Mouse (Mus musculus) splenic B cell, adult 2 months (primary cell): ENCODE results near the gene Cxcr1.
A peak's percentile ranks its signal among the peaks of the same experiment; 100 is the strongest.
"Not testable (repeated sequence)": the region's sequence is repeated elsewhere in the genome, so short reads cannot be mapped to it uniquely, and the experiment has no call there.

Experiments
- DNase-seq: peaks from one replicate; pipeline ENCODE4 v3.0.0-alpha.2; 2011; ENCODE audit warnings: low read depth, low spot score
- H3K27me3 ChIP-seq: 2 replicates; pipeline ENCODE4 v1.6.1; 2012; ENCODE audit warnings: mild to moderate bottlenecking, low read length, moderate library complexity, mixed read lengths; ENCODE audit not compliant: control insufficient read depth, poor library complexity, insufficient read depth, severe bottlenecking
- H3K36me3 ChIP-seq: 2 replicates; pipeline ENCODE4 v1.6.1; 2012; ENCODE audit warnings: mild to moderate bottlenecking, low read length, moderate library complexity, mixed read lengths; ENCODE audit not compliant: control insufficient read depth, poor library complexity, insufficient read depth, severe bottlenecking

Gene Cxcr1

DNA sequence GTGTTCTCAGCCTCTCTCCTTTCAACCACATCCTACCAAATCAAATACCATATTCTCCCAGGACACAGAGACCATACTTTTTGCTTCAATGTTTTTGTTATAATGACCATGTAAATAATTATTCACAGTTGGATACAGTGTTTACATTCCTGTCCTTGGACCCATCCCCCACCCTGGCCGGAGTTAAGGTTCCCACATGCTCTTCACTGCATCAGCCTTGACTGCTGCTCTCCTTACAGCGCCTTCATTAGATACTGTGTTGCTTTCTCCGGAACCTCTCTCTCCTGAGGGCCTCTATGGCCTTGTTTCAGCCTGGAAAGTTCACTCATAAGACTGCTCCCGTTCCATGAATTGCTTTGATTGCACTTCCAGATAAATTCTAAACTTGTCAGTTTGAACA is 18.7 kb downstream of the Cxcr1 start:
- no peak for DNase-seq
- Histone ChIP-seq H3K27me3 (no peaks in the 10 kb centered on the region), H3K36me3 (no peaks in the 10 kb centered on the region)

DNA sequence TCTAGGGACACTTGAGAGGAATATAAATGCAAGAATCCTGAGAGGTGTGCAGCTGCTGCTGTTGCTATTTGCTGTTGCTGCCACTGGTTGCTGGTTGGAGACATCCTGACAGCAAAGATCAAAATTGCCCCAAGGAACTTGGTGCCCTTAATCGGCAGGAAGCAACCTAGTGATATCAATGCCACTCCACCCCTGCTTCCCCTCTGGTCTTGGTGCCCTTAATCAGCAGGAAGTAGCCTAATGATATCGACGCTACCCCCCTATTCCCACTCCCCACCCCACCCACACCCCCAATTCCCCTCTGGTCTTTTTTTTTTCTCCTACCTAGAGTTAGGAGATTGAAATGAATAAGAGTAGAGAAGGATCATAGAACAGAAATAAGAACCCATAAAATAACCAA is 21.7 kb downstream of the Cxcr1 start:
- Histone ChIP-seq H3K36me3 (no peaks in the 10 kb centered on the region), H3K27me3 (no peaks in the 10 kb centered on the region)
- no peak for DNase-seq

DNA sequence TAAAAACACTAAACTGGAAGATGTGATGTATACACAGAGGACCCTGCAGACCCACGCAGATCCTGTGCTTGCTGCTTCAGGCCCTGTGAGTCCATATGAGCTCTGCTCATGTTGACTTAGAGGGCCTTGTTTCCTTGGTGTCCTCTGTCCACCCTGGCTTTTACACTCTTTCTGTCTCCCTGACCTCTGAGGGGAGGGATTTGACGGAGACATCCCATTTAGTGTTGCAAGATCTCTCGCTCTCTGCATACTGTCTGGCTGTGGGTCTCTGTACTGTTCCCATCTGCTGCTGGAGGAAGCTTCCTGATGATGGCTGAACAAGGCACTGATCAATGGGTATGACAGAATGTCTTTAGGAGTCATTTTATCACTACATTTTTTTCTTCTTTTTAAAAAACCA is 24.7 kb downstream of the Cxcr1 start:
- DNase-seq, result no peak
- H3K27me3 ChIP-seq, result no peaks in the 10 kb centered on the region
- H3K36me3 ChIP-seq, result no peaks in the 10 kb centered on the region

DNA sequence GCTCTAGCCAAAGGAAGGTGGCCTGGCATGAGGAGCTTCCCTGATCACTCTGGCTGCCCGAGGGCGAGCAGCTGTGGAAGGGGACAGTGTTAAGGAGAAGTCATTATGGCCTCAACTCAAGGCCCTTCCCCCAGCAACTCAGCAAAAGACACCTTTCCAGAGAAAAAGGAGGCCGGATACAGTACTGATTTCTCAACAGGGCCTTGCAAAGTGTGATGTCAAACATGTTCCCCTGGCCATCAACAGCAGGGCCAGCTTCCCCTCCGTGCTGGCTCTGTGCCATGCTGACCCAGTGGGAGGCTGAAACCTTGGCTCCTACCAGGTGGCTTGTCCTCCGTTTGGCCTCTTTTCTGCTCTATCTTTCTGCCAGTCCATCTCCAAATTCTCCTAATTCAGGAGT is 27.3 kb downstream of the Cxcr1 start:
- H3K36me3 ChIP-seq, result no peaks in the 10 kb centered on the region
- DNase-seq, result no peak
- H3K27me3 ChIP-seq, result no peaks in the 10 kb centered on the region

DNA sequence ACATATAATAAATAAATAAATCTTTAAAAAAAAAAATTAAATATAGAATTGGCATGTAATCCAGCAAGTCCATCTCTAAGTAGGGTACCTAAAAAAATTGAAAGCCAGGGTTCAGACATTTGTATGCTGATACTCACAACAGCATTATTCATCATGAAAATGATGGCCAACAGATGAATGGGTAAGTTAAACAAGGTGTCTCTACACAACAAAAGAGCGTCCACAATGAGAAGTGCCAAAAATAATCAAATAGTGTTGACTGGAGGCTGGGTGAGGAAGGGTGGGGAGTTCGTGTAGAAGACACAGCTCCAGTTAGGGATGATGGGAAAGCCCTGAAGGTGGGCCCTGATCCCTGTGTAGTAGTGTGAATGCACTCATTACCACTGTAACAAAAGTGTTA is 34.4 kb downstream of the Cxcr1 start:
- Histone ChIP-seq H3K27me3 (no peaks in the 10 kb centered on the region), H3K36me3 (no peaks in the 10 kb centered on the region)
- DNase-seq, result no peak

DNA sequence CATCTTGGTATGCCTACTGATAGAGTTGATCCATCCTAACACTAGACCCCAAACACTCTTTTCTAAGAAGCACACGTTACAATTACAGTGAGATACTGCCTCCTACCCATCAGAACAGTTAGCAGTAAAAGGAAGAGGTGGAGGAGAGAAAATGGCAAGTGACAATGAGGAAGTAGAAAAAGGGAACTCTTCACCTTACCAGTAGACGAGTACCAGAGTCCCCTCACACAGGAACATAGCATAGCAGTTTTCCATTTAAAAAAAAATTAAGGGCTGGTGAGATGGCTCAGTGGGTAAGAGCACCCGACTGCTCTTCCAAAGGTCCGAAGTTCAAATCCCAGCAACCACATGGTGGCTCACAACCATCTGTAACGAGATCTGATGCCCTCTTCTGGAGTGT is 34.8 kb downstream of the Cxcr1 start:
- DNase-seq, result peak; percentile 15
- H3K27me3 ChIP-seq, H3K36me3 ChIP-seq: not testable (repeated sequence)

DNA sequence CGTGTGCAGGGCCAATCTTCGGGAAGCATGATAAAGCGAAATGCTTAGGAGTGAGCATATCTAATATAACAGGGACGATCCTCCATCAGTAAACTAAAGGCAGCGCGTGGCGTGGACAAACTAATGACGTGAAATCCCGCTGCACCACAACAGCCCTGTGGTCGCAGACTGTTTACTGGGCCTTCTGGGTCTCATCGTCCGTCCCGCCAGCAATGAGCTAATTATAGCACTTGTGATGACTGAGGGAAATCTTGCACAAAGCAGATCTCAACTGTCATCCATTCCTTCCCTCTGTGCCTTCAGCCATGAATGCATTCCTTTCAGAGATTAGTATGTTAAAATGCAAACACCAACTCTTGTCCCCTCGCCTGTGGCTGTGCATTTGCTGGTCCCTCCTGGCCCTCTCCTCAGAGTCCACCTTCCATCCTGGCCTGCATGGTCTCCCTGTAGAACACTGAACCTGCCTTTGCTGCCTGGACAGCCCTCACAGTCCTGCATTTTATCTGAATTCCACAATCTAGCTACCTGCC is 38.0 kb downstream of the Cxcr1 start:
- H3K27me3 ChIP-seq, result no peaks in the 10 kb centered on the region
- no peak for DNase-seq

DNA sequence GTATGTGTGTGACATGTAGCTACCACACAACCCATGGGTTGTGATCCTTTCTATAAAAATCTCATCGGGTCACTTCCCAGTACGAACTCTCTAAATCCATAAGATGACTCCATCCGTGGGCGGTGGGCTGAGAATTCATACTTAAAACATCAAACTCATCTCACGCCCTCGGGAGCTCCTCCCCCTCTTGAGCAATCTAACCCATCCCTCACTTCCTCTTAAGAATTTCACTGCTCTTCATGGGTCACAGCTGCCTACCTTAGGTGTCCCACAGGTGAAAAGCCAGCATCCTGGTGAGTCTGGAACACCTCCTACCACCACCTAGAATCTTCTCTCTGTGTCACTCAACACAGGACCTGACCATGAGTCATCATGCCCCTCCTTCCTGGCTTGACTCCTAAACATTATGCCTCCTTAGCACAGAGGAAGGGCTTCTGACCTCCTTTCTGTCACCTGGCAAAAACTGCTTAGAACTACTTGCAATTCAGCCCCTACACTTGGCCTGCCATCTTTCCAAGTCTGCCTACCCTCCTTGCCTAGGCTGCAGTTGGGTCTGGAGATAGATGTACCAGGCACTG is 38.9 kb downstream of the Cxcr1 start:
- H3K36me3 ChIP-seq, result no peaks in the 10 kb centered on the region
- no peak for DNase-seq
- H3K27me3 ChIP-seq, result no peaks in the 10 kb centered on the region

More for the DNA sequence above, 38.0 kb downstream of the Cxcr1 start:
- H3K36me3 ChIP-seq, result no peaks in the 10 kb centered on the region

DNA sequence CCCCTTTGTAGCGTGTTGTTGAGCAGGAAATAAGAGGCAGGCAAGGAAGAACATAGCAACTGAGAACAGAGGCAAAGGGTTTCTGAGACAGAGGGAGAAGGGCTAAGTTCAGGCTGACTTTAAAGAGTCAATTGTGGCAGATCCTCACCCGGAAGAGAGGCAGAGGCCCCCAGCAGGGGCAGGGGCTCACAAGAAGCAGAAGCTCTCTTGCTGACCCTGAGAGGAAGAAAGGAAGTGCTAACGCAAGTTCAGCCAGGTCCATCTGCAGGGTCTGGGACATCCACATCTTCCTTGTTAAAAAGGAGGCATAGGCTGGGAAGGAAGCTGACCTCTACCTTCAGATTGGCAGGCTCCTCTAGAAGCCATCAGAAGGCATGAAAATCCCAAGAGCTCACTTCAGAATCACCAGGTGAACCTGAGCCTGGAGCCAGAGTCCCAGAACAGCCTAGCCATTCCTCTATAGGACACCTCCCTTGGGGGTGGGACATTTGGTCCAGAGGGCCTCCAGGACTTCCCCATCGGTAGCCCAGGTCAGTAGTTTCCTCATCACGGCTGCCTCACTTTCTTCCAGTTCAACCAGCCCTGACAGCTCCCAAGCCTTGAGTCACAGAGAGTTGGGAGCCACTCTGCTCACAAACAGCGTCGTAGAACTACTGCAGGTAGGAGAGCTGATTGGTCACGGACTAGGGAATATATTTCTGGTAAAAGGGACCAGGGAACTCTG is 40.8 kb downstream of the Cxcr1 start, which contains the start of gene Cxcr2:
Gene Cxcr2, plus strand, starts transcription at position 529 of the 724 bp plus-strand sequence.
- H3K36me3 ChIP-seq, result no peaks in the 10 kb centered on the region
- no peak for DNase-seq
- H3K27me3 ChIP-seq, result no peaks in the 10 kb centered on the region

DNA sequence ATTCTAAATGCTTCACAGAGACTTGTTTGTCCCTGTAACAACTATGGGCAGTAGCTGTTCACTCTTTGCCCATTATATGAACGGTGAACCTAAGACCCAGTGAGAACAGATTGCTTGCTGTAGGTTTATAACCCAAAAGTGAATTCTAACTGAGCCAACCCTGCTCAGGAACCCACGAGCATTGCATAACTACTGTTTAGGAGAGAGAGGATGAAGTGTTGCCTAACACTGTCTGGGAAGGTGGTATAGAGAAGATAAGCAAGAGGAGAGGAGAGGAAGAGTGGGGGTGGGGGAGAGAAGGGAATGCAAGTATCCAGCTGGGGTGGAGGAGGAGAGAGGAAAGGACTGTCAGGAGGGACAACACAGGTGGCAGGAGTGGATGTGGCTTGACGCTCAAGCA is 43.3 kb downstream of the Cxcr1 start:
- no peaks in the 10 kb centered on the region for H3K27me3 ChIP-seq
- DNase-seq, result no peak
- H3K36me3 ChIP-seq, result no peaks in the 10 kb centered on the region

DNA sequence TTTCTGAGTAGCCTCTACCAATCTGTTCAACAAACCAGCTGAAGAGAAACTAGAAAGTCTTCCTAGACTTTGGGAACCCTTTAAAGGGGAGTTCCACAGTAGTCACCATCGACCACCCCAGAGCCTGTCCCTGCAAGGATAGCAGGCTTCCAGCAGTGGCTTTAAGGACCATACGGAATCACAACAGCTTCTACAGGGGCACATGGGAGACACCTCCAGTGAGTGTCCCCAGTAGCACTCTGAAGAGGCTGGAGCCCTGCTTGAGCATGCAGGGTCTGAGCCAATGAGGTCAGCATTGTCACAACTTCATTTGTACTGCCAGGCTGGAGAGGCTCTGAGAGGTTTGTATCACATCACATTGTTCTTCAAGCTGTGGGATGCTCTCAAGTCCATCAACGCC is 44.3 kb downstream of the Cxcr1 start:
- Histone ChIP-seq H3K27me3 (no peaks in the 10 kb centered on the region), H3K36me3 (no peaks in the 10 kb centered on the region)
- DNase-seq, result no peak

DNA sequence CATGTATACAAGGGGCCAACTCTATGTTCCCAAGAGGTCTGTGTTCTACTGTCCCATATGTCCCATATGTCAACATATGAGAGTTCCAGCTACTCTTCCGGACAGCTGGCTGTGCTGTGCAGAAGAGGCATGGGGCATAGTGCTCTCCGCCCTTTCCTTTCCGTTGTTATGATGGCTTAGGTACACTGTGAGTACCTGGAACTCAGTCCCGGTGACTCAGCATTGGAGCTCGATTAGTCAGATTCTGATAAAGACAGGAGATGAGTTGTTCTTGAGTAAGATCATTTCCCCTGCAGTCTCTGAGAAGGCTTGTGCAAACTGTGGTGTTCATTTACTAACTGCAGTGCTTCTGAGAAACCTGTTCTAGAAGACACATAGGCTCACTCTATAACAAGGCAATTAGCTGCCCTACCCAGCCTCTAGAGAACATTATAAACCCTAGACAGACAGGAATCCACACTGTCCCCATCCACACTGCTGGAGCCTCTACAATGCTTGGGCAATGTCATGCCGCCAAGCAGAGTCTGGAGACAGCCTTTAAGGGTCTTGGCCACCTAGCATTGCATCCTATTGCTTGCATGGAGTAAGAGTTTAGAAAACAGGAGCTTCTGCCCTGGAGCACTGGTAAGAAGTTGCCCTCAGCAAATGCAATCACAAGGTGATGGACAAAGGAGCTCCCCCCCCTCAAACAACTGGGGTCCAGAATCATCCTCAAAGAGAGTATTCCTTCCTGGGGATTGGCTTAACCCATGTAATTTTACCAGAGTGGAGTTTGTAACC is 45.1 kb downstream of the Cxcr1 start:
- Histone ChIP-seq H3K36me3 (no peaks in the 10 kb centered on the region), H3K27me3 (no peaks in the 10 kb centered on the region)
- DNase-seq, result no peak
